Mouse (Mus musculus): ENCODE measurements at regions not wholly inside any gene's neighbourhood (a gene's known extent, or its start where the extent isn't known, plus 50 kb on each side); places are given as distances from the start of the nearest gene placed in this dataset.

DNA sequence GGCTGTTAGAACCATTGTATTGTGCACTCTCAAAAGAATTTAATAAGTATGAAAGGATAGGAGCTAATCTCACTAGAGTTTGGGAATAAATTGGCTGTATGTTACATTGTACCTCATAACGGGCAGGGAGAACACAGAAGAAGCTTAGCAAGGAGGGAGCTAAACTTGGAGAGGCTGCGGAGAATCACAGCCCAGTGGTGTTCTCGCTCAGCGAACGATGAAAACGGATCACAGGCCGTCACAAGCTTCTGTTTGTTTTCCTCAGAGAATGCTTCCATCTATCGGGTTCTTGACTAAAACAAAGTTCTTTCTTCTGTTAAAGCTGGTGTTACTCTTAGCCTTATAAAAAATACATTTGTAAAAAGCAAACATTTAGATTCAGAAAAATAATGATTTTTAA is 178.2 kb upstream of the Rnd3 start:
- DNase-seq (ENCODE audit: low read depth, low spot score) = no peak

DNA sequence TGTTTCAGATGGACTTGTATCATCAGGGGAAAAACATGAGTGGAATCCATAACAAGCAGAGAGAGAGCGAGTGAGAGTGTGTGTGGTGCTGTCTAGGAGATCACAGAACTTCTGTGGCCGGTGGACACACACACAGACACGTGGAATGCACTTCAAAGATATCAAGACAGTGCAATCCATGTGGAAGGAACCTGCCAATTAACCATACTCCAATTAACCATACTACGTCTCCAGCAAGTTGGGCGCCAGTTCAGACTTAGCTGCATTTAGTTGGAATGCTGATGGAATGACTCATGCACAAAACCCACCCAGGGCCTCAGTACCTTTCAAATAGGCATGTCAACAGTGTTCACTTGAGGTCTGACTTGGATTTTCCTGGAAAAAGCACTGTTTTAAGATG is 172.8 kb upstream of the Rnd3 start:
- no peak for DNase-seq (ENCODE audit: low read depth, low spot score)

DNA sequence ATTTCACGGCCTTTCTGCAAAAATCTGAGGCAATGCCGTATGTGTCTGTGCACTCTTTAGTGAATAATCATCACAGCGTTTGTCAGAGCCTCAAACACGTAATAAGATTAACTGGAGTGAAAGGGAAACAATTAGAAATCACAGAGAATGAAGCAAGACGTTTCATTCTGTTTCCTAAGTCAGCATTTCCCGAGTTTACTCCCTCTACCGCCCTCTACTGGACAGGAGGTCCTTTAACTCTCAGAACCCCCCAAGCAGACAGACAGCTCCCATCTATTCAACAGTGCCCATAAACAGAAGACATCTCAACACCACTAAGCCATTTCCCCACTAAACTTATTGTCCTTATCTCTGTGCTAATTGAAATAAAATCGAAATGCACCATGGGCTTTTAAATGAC is 167.5 kb upstream of the Rnd3 start:
- peak; percentile 9 for DNase-seq (ENCODE audit: low read depth, low spot score)

DNA sequence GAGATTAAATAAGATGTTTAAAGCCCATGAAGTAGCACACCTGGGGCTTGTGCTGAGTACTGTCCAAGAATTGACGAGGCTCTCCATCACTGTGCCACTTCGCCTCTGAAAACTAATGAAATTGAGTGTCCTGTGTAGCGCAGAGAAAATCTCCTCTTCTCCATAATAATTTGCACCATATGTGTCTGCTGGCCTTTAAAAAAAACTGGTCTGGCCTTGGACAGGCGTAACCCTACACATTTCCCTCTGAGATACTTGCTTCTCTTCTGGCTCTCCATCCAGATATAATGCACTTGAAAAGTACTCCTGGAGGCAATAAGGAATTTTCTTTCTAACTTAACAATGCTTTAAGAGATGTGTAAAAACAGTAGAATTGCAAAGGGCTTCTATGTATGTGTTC is 164.5 kb upstream of the Rnd3 start:
- DNase-seq (ENCODE audit: low read depth, low spot score) = no peak

DNA sequence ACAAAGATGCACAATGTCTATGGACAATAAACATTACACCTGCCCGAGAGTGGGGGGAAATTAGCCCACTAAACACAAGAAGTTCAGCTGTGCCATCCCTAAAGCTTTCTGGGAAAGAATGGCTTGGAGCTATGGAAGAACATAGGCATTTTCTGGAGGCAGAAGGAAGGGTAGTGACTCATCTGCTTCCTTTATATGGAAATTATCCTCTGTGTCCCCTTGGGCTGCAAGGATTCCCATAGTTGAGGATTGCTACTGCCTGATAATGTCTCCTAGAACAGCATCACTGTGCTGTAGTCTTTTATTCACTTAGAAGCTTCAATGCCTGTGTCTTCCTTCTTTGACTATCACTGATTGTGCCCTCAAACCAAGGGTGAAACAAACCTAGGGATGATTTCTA is 157.3 kb upstream of the Rnd3 start:
- DNase-seq (ENCODE audit: low read depth, low spot score) = no peak

DNA sequence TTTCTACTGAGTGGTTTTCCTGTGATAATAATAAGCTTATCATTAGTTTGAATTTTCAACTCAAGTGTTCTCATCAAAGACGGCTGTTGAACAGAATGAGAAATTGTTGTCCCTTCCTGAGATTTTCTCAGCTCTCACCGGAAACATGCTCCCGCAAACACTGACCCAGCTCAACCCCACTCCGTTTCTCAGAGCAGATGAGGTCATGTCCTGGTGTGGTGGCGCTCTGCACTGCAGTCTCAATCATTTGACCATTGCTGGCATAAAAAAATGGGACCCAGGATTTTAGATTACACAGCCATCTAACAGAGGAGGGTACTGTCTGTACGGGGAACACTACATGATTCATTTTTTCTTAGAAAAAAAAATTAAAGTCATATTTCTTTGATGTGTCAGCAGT is 156.5 kb upstream of the Rnd3 start:
- no peak for DNase-seq (ENCODE audit: low read depth, low spot score)

DNA sequence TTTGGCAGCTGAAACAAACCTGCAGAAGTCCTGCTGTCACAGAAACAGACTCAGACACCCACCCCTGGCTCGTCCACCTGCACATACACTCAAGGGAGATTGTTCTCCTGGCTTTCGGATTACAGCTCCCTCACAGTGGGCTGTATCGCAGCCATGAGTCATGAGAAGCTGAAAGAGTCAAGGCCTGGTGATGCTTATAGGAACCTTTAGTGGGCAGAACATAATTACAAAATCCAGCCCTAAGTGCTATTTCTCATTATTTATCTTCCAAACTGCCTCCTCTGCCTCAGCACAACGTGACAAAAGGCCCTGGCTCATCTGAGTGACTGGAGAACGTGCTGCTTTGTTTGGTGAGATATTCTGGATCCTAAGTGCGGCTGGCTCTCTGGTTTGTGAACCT is 155.8 kb upstream of the Rnd3 start:
- DNase-seq (ENCODE audit: low read depth, low spot score) = no peak

DNA sequence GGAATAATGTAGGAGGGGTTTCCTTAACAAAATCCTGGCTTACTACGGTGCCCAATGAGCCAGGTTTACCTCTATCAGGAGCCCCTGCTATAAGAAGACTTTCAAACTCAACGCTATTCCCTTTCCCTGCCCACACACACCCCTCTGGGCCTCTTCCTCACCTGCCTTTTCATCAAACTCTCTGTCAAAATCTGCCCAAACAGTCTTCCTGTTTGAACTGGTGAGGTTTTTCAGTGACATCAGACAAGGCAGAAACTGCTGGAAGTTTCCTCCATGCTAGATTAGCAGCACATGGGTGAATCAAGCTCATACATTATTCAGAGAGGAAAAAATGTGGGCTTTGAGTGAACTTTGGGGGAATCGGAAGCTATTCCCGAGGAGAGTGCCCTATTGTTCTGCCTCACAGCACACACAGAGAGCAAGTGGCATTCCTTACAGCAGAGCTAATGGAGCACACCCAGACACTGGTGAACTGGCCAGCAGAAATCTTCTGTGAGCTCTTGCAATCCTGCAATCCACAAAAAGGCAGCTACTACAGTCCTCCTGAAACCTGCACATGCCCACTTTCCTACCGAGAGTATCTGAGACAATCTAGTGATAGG is 141.8 kb upstream of the Rnd3 start:
- no peak for DNase-seq (ENCODE audit: low read depth, low spot score)

DNA sequence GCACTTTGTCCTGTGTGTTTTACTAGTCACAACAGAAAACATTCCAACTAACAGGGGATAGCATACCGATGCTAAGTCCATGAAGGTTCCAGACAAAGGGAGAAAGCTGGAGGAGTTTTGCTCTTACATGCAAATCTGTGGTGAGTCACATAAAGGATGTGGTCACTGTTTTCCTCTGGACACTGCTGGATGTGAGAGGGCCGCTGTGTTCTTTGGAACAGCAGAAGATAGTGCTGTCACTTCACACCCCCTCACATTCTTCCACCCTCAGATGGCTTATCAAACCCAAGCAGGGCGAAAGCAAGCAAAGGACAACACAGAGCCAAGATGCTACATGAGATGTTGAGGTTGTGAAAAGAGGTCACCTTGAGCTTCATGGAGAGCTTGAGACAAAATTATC is 139.8 kb upstream of the Rnd3 start:
- no peak for DNase-seq (ENCODE audit: low read depth, low spot score)

DNA sequence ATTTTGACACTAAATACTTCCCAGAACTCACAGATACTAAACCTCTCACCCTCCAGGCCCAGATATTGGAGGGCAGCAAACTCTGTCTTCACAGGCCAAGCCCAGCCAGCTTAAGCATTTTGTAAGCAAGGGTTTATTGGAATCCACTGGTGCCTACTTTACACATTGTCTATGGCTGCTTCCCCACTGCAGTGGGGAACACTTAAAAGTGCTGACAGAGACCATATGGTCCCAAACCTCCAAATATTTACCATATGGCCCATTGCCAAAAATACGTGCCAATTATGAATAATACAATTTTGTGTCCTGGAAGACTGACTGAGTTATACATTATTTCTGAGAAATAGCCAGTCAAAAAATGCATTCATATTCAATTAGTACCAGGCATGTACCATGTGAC is 136.7 kb upstream of the Rnd3 start:
- no peak for DNase-seq (ENCODE audit: low read depth, low spot score)

DNA sequence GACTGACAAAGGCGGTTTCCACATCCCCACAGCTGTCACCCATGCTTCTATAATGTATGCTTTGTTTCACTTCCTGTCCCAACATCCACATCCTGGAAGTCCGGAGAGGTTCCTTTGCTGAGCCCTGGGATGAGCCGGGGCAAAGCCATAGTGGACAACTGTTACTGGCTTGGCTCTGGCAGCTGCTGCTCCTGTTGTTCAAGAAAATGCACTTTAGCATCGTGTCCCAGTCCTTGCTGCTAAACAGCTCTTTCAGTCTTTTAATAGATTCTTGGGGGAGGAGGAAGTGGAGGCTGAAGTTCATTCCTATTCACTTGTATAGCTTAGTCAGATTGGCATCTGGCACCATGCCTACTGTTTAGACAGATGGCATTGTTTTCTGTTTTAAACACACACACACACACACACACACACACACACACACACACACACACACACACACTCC is 135.9 kb upstream of the Rnd3 start:
- DNase-seq (ENCODE audit: low read depth, low spot score) = no peak

DNA sequence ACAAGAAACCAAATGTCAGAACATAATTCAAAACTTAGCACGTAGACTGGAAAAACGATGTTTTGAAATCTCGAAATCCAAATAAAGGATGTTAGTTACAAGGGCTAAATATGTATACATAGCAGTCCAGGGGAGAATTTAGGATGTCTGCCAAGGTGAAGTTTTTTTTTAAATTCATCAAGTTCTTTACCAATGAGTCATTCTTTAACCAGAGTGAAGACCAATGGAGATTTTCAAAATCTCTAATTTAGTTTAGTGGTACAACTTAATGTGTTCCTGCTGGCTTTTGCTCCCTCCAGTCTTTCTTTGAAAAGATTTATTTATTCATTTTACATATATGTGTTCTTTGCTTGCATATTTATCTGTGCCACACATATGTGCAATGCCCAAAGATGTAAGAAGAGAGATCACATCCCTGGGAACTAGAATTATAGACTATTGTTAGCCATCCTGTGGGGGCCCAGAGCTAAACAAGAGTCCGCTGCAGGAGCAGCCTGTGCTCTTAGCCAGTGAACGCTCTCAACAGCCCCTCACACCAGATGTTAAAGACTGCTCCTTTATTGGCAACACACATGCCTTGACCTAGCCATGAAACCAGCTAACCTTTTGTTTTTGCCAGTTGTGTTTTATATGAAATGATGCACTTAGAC is 130.6 kb upstream of the Rnd3 start:
- no peak for DNase-seq (ENCODE audit: low read depth, low spot score)

DNA sequence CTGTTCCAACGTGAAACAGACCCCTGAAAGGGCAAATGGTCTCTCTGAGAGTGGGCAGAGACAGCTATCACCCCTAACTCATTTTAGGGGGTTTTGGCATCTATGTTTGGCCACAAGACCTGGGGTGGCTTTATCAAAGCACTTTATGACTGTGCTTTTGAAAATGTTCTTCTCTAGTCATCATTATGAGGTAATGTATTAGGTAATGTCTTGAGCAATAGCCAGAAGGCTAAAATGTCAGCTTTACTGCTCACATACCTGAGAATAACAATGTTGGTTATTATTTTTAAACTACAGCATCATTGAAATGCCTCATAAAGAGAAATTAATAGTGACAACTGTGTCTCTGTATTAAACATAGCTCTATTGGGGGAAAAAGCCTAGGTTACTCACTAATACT is 129.9 kb upstream of the Rnd3 start:
- DNase-seq (ENCODE audit: low read depth, low spot score) = no peak

DNA sequence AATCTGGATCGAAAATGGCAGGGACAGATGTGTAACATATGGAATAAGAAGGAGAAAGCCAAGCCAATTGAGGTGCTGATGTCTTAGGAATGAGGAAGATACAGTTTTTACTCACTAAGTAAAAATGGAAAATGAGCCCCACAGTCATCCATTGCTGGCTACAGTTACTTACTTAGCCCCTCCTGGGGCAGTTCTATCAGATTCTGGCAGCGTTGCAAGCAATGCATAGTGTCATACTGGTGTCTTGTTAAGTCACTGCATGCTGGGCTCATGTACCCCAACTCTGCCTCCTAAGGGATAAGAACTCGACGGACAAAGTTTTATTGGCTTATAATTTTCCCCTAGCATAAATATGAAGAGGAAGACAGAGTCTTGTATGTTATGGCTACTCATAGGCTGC is 129.4 kb upstream of the Rnd3 start:
- no peak for DNase-seq (ENCODE audit: low read depth, low spot score)

DNA sequence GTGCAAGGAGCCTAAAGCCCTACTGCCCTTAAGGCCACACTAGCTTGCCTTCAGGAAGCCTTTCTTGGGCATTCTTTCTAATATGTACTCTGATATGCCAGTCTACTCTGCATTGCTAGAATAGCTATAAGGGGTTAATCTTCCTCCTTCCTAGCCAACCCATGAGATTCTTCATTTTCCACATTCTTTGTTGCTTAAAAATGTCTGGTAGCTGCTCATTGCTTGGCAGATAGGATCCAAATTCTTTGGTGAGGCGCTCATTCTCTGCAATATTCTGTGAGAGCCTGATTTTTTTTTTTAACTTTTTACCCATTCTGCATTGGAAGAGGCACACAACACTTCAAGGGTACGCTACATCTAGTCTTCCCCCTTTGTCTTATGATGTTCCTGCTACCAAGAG is 127.7 kb upstream of the Rnd3 start:
- DNase-seq (ENCODE audit: low read depth, low spot score) = no peak

DNA sequence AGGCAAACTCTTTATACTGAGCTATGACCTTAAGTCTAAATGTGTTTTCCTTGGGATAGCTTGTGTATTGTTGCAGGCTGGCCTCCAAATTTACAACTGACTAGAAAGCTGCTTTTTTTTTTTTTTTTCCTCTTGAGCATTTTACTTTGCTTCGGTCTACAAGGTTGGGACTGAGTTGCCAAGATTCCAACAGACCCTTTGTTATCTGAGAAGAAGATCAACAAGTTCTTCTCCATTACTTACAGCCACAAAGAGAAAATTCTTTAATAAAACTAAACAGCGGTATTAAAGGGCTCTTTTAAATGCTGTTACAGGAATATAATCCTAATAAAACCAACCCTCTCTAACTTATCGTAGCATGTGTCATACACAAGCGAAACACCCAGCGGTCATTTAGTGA is 124.4 kb upstream of the Rnd3 start:
- DNase-seq (ENCODE audit: low read depth, low spot score) = no peak

DNA sequence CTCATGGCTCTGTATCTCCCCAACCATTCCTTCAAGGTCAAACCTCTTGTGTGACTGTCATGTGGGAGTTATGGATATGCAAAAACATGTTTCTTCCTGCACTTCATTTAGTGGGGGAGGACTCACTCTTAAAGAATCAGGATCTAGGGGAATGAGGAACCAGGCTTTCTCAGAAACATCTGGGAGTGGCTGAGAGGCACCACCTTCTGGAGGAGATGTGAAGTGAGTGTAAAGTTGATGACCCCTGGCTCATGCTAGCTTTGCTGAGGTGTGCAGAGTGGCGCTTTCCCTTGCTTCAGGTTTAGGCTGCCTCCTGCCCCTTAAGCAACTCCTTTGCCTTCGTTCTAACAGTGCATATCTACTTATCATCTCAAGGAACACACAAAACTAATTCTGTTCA is 119.6 kb upstream of the Rnd3 start:
- no peak for DNase-seq (ENCODE audit: low read depth, low spot score)

DNA sequence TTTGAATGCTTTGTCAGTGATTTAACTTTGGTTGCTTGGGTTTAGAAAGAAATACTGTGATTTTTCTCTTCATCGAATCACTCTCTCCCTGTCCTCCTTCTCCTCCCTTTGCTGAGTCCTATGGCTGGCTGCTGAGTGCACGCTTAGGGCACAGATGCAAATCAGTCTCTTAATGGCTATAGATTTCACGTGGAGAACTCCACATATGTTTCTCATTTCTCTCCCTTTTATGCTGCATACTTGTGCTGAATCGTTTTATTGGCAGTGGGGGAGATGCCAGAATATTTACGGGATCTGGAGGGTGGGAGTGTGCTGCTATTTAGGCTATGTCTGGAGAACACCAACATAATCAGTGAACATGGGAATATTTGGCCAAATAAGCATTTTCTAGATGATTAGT is 118.8 kb upstream of the Rnd3 start:
- DNase-seq (ENCODE audit: low read depth, low spot score) = no peak

DNA sequence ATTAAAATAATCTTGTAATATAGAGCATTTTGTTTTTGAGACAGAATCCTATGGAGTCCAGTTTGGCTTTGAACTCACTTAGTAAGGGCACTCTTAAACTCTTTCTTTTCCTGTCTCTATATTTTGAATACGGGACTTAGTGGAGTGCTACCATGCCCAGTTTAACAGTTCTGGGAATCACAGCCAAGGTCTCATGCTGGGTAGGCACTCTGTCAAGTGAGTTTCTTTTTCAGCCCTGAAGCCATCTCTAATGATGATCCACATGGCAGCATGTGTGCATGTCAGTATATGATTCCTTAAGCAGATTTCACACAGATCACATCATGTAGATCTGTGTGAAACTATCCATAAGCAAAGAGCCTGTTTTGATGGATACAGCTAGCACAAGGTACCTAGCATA is 113.6 kb upstream of the Rnd3 start:
- DNase-seq (ENCODE audit: low read depth, low spot score) = no peak

DNA sequence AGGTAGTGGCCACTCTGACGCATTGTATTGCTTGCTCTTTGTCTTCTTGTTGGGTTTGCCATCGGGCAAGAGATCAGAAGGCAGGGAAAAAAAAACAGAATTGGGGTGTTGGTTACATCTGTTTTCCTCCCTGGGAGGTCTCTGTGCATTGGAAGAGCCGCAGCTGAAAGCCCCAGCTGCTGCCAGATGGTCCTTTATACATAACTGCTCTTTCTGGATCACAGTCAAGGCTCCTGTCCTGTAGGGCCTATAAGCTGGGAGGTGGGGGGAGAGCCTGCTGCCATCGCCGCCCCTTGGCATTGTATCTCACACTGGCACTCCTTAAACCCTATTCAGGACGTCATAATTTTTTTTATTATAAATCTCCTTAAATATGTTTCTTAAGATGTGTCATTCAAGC is 101.9 kb upstream of the Rnd3 start:
- DNase-seq (ENCODE audit: low read depth, low spot score) = no peak

DNA sequence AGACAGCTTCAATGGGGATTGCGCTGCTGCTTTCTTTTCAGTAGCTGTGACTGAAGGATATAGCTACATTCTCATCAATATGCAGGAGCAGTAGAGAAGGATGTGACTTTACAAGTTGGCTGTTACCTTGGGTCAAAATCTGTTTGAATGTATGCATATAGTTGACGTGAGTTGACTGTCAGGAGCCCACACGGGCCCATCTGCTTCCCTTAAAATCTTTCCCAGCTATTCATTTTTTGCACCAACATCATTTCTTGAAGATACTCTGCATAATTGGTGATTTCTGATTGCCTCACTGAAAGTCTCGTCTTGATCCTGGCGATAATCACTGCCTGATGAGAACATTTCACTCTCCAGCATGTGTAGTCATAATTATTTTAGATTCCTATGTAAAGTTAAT is 92.7 kb upstream of the Rnd3 start:
- no peak for DNase-seq (ENCODE audit: low read depth, low spot score)

DNA sequence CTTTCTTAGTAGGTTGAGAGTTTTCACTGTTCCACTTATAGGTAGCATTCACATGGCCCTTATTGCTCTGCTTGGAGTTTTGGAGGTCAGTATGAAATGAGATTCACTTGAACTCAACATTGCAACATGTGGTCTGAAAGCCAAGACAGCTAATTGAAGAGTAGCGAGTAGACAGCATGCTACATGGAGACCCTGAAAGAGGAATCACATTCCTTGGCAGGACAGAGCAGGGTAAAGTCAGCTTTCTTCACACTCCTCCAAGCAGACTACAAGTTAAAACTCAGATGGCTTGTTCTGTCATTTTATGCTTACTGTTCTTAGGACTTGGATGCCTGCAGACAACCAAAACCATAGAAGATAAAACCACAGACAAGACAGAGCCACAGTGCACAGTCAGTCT is 91.1 kb upstream of the Rnd3 start:
- no peak for DNase-seq (ENCODE audit: low read depth, low spot score)

DNA sequence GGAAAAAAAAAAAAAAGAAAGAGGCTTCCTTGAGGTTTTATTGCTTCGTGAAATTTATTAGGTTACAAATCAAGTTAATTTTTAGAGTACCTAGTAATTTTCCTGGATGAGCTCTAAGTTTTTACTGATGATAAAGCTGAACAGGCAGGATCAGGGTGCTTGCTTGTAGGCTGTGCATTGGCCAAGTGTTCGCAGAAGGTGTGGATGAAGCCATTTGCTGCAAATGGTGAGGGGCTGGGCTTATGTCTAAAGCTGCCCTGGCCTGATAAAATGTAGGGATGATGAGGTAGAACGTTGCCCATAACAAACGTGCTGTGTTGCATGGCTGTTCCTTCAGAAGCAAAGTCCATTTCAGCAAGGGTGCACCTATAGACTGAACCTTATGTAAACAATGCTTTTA is 90.1 kb upstream of the Rnd3 start:
- no peak for DNase-seq (ENCODE audit: low read depth, low spot score)
